Mouse (Mus musculus) limb, embryonic 14.5 days (tissue): ENCODE data around the gene Hdac5. TPM values are rescaled to one million over a fixed set of nuclear protein-coding genes. Genes with fewer than 3 reads are reported as not detected.

ENCODE experiments used
- ATAC-seq: fragments of 200-750 bp; cut with Nextera tagmentation; 2 replicates; pipeline ENCODE4 v1.8.0; 2017; ENCODE audit warnings: low read depth, moderate number of reproducible peaks, moderate TSS enrichment; ENCODE audit not compliant: low FRiP score
- DNase-seq: peaks from one replicate; pipeline ENCODE4 v3.0.0-alpha.2; 2015; ENCODE audit warnings: low spot score
- H3K27ac ChIP-seq: fragments of 300-500 bp; sonication (generic); replicated peaks from 2 replicates; pipeline ENCODE4 v1.5.1; 2014; ENCODE audit warnings: low read depth, mild to moderate bottlenecking, low read length, moderate library complexity, mixed read lengths
- H3K27me3 ChIP-seq: fragments of 300-500 bp; sonication (generic); 2 replicates; pipeline ENCODE4 v1.6.1; 2014; ENCODE audit warnings: low read length, mixed read lengths; ENCODE audit not compliant: control insufficient read depth, insufficient read depth
- H3K36me3 ChIP-seq: fragments of 300-500 bp; sonication (generic); 2 replicates; pipeline ENCODE4 v1.6.1; 2014; ENCODE audit warnings: mild to moderate bottlenecking, low read length, moderate library complexity, mixed read lengths; ENCODE audit not compliant: control insufficient read depth, insufficient read depth
- H3K4me1 ChIP-seq: fragments of 300-500 bp; sonication (generic); 2 replicates; pipeline ENCODE4 v1.6.1; 2014; ENCODE audit warnings: antibody characterized with exemption, low read length, mixed read lengths; ENCODE audit not compliant: control insufficient read depth, insufficient read depth
- H3K4me2 ChIP-seq: fragments of 300-500 bp; sonication (generic); replicated peaks from 2 replicates; pipeline ENCODE4 v1.6.1; 2014; ENCODE audit warnings: low read depth, mild to moderate bottlenecking, low read length, moderate library complexity; ENCODE audit not compliant: severe bottlenecking
- H3K4me3 ChIP-seq: fragments of 300-500 bp; sonication (generic); replicated peaks from 2 replicates; pipeline ENCODE4 v1.5.1; 2014; ENCODE audit warnings: low read length
- H3K9ac ChIP-seq: fragments of 300-500 bp; sonication (generic); 2 replicates; pipeline ENCODE4 v1.6.1; 2014; ENCODE audit warnings: mild to moderate bottlenecking, low read depth, low read length, moderate library complexity; ENCODE audit not compliant: severe bottlenecking
- H3K9me3 ChIP-seq: fragments of 300-500 bp; sonication (generic); 2 replicates; pipeline ENCODE4 v1.6.1; 2016; ENCODE audit warnings: low read length; ENCODE audit not compliant: control insufficient read depth
- POLR2A ChIP-seq: fragments of 200-500 bp; IDR thresholded peaks from 2 replicates; pipeline ENCODE4 v1.8.0; 2012; ENCODE audit warnings: inconsistent platforms, mild to moderate bottlenecking, moderate library complexity, borderline replicate concordance; ENCODE audit not compliant: insufficient read depth, insufficient read length; ENCODE audit errors: extremely low read depth
- WGBS: fragments of 180-500 bp; shearing (Covaris S2); extraction: QIAGEN DNeasy Blood & Tissue Kit; methylation state at CpG from one replicate; pipeline ENCODE4 v1.1.7; 2014; 5-methylcytosine and 5-hydroxymethylcytosine counted together
- microRNA-seq: library from miRNA; unstranded; fragments of <30 nt; microRNA quantifications from one replicate; pipeline ENCODE4, GENCODE M21; 2016
- polyA plus RNA-seq, 2 experiments: library from polyadenylated mRNA; depleted of rRNA in 1 of 2; stranded (reverse) in 1 of 2; unstranded in 1 of 2; fragments of >200 nt; fragmentation: Nextera tagmentation in 1 of 2; extraction: Ambion mirVana in 1 of 2; gene quantifications; 2 replicates each; pipeline versions ENCODE4 v1.2.1 to v1.2.3; 2012 to 2014

Hdac5 gene
- polyA plus RNA-seq, 2 experiments = 46.7 to 86.2 TPM

- peaks cover 12% of the 10 kb centered on the region for H3K4me1 ChIP-seq
- no peak for TF ChIP-seq POLR2A
- H3K4me2 ChIP-seq = no peak overlapping the region
- no peaks in the 10 kb centered on the region for H3K9me3 ChIP-seq
- DNase-seq = no peak
- H3K36me3 ChIP-seq = no peaks in the 10 kb centered on the region
- H3K27me3 ChIP-seq = peaks cover 58% of the 10 kb centered on the region
- no peak overlapping the region for H3K9ac ChIP-seq
- 10% methylated on average over 17 of the region's 17 CpGs for WGBS
- no peak for ATAC-seq
- H3K4me3 ChIP-seq = no peak overlapping the region
- no peak overlapping the region for H3K27ac ChIP-seq
Observed at GRCm38 (mm10) chr11:102146531-102146930, 83.4 kb downstream of the Hdac5 start.

GRCm38 (mm10) chr11:102146005-102146404 is 84.0 kb downstream of the Hdac5 start:
- no peak for TF ChIP-seq POLR2A
- Histone ChIP-seq H3K4me3 (peak overlapping the region; percentile 31), H3K9ac (no peak overlapping the region), H3K9me3 (no peaks in the 10 kb centered on the region), H3K4me2 (peak overlapping the region; percentile 48; the same call in 1 of the 2 replicates), H3K27ac (no peak overlapping the region), H3K27me3 (peaks cover 58% of the 10 kb centered on the region), H3K36me3 (no peaks in the 10 kb centered on the region), H3K4me1 (peaks cover 12% of the 10 kb centered on the region)
- DNase-seq (no peak), ATAC-seq (no peak)
- 3% methylated on average over 16 of the region's 16 CpGs for WGBS

DNA sequence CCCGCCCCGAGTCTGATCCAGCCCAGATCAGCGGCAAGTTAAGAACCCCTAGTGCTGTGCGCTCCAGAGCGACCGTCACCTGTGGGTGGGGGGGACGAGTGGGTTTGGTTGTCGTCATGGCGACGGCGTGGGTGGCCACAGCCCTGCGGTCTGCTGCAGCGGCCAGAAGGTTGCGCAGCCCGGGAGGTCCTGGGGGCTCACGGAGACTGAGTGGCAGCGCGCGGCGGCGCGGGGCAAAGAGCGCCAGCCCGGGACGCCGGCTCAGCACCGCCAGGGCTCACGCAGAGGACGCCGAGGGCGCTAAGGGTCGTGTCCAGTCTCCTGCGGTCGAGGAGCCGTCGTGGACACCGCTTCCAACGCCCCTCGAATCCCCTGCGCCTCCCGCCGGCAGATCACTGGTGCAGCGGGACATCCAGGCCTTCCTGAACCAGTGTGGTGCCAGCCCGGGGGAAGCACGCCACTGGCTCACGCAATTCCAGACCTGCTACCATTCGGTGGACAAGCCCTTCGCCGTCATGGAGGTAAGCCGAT is 84.4 kb downstream of the Hdac5 start, which contains the start of gene Nags:
Nags (plus strand) TSS at position 43 of the 531 bp plus-strand sequence.
- Histone ChIP-seq H3K9me3 (no peaks in the 10 kb centered on the region), H3K4me1 (peaks cover 12% of the 10 kb centered on the region), H3K4me2 (peak within 1 kb of the TSS; percentile 48), H3K27me3 (peaks cover 58% of the 10 kb centered on the region), H3K4me3 (peak within 1 kb of the TSS; percentile 31), H3K36me3 (no peaks in the 10 kb centered on the region), H3K9ac (peak within 1 kb of the TSS; percentile 44; the same call in 1 of the 2 replicates), H3K27ac (no peak within 1 kb of the TSS)
- no peak for DNase-seq
- 0 out of 2 replicates have a peak, but pooled peaks have one; percentile 17 for ATAC-seq
- TF ChIP-seq POLR2A = no peak
- under 1% methylated on average over 45 of the region's 50 CpGs for WGBS

DNA sequence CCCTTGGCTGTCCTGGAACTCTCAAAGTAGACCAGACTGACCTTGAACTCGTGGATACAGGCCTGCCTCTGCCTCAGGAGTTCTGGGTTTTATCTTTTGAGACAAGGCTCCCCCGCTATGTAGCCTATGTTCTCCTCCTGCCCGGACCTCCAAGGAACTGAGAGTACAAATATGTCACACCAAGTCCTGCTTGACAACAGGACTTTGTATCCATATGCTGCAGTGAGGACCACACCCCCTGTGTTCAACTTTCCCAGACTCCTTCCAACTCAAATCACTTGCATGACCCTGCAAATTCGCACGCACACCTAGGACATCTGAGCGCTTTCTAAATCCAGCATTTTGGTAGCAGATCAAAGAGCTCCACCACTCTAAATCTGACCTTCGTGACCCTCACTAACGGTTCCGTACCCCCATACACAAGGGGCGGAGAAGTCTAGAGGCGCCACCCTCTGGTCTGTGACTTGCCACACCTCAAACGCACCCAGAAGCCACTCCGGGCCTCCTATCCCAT is 85.0 kb downstream of the Hdac5 start:
- H3K36me3 ChIP-seq = no peaks in the 10 kb centered on the region
- H3K4me2 ChIP-seq = peak overlapping the region; percentile 48
- H3K4me3 ChIP-seq = peak overlapping the region; percentile 31
- DNase-seq (no peak), ATAC-seq (no peak)
- H3K9me3 ChIP-seq = no peaks in the 10 kb centered on the region
- H3K4me1 ChIP-seq = peaks cover 12% of the 10 kb centered on the region
- TF ChIP-seq POLR2A = no peak
- WGBS = 20% methylated on average over 13 of the region's 13 CpGs
- peak overlapping the region; percentile 44; the same call in 1 of the 2 replicates for H3K9ac ChIP-seq
- H3K27me3 ChIP-seq = peaks cover 58% of the 10 kb centered on the region
- no peak overlapping the region for H3K27ac ChIP-seq

Small RNA genes within 50 kb of the gene (microRNA-seq; reads per million reads assigned to microRNA genes)
- gene Mir8101 = 0.92 reads per million

Other genes with a start within 250 kb of the Hdac5 start
- gene Cfap97d1, start 245.9 kb downstream of the Hdac5 start, polyA plus RNA-seq (2012; rRNA removed) = not detected in 2 replicates
- not detected in 2 replicates for gene Cfap97d1, start 245.9 kb downstream of the Hdac5 start, polyA plus RNA-seq (2014; fragmentation: Nextera tagmentation; extraction: Ambion mirVana)
- gene Dusp3, start 243.2 kb downstream of the Hdac5 start, polyA plus RNA-seq (2012; rRNA removed) = 20.1 and 21.1 TPM in 2 replicates
- 23.4 and 23.6 TPM in 2 replicates for gene Dusp3, start 243.2 kb downstream of the Hdac5 start, polyA plus RNA-seq (2014; fragmentation: Nextera tagmentation; extraction: Ambion mirVana)
- gene Mpp3, start 201.7 kb downstream of the Hdac5 start, polyA plus RNA-seq (2012; rRNA removed) = 15.7 and 17.8 TPM in 2 replicates
- gene Mpp3, start 201.7 kb downstream of the Hdac5 start, polyA plus RNA-seq (2014; fragmentation: Nextera tagmentation; extraction: Ambion mirVana) = 4.9 and 5.2 TPM in 2 replicates
- 1.0 and 2.1 TPM in 2 replicates for gene Cd300lg, start 188.7 kb downstream of the Hdac5 start, polyA plus RNA-seq (2012; rRNA removed)
- 0.81 and 0.87 TPM in 2 replicates for gene Cd300lg, start 188.7 kb downstream of the Hdac5 start, polyA plus RNA-seq (2014; fragmentation: Nextera tagmentation; extraction: Ambion mirVana)
- 20.5 and 26.7 TPM in 2 replicates for gene Mpp2, start 141.7 kb downstream of the Hdac5 start, polyA plus RNA-seq (2012; rRNA removed)
- gene Mpp2, start 141.7 kb downstream of the Hdac5 start, polyA plus RNA-seq (2014; fragmentation: Nextera tagmentation; extraction: Ambion mirVana) = 6.6 and 10.2 TPM in 2 replicates
- gene Ppy, start 128.8 kb downstream of the Hdac5 start, polyA plus RNA-seq (2012; rRNA removed) = not detected in 2 replicates
- gene Ppy, start 128.8 kb downstream of the Hdac5 start, polyA plus RNA-seq (2014; fragmentation: Nextera tagmentation; extraction: Ambion mirVana) = not detected in 2 replicates
- not detected in 2 replicates for gene Pyy, start 122.3 kb downstream of the Hdac5 start, polyA plus RNA-seq (2012; rRNA removed)
- not detected in 2 replicates for gene Pyy, start 122.3 kb downstream of the Hdac5 start, polyA plus RNA-seq (2014; fragmentation: Nextera tagmentation; extraction: Ambion mirVana)
- 0.06 and 0.09 TPM in 2 replicates for gene Nags, start 84.7 kb downstream of the Hdac5 start, polyA plus RNA-seq (2012; rRNA removed)
- not detected in 2 replicates for gene Nags, start 84.7 kb downstream of the Hdac5 start, polyA plus RNA-seq (2014; fragmentation: Nextera tagmentation; extraction: Ambion mirVana)
- gene Tmem101, start 73.8 kb downstream of the Hdac5 start, polyA plus RNA-seq (2012; rRNA removed) = 37.1 and 47.9 TPM in 2 replicates
- 29.7 and 34.5 TPM in 2 replicates for gene Tmem101, start 73.8 kb downstream of the Hdac5 start, polyA plus RNA-seq (2014; fragmentation: Nextera tagmentation; extraction: Ambion mirVana)
- 38.5 and 40.0 TPM in 2 replicates for gene Lsm12, start 44.9 kb downstream of the Hdac5 start, polyA plus RNA-seq (2012; rRNA removed)
- gene Lsm12, start 44.9 kb downstream of the Hdac5 start, polyA plus RNA-seq (2014; fragmentation: Nextera tagmentation; extraction: Ambion mirVana) = 83.8 and 86.0 TPM in 2 replicates
- 42.7 and 60.4 TPM in 2 replicates for gene G6pc3, start 40.5 kb downstream of the Hdac5 start, polyA plus RNA-seq (2012; rRNA removed)
- 27.6 and 33.7 TPM in 2 replicates for gene G6pc3, start 40.5 kb downstream of the Hdac5 start, polyA plus RNA-seq (2014; fragmentation: Nextera tagmentation; extraction: Ambion mirVana)
- 14.2 and 15.4 TPM in 2 replicates for gene BC030867, start 18.7 kb upstream of the Hdac5 start, polyA plus RNA-seq (2012; rRNA removed)
- gene BC030867, start 18.7 kb upstream of the Hdac5 start, polyA plus RNA-seq (2014; fragmentation: Nextera tagmentation; extraction: Ambion mirVana) = 11.8 and 11.9 TPM in 2 replicates
- 2.2 and 2.8 TPM in 2 replicates for gene Asb16, start 38.6 kb upstream of the Hdac5 start, polyA plus RNA-seq (2012; rRNA removed)
- 0.25 and 0.48 TPM in 2 replicates for gene Asb16, start 38.6 kb upstream of the Hdac5 start, polyA plus RNA-seq (2014; fragmentation: Nextera tagmentation; extraction: Ambion mirVana)
- 59.9 and 68.6 TPM in 2 replicates for gene Tmub2, start 54.8 kb upstream of the Hdac5 start, polyA plus RNA-seq (2012; rRNA removed)
- gene Tmub2, start 54.8 kb upstream of the Hdac5 start, polyA plus RNA-seq (2014; fragmentation: Nextera tagmentation; extraction: Ambion mirVana) = 52.6 and 53.5 TPM in 2 replicates
- gene Atxn7l3, start 66.5 kb upstream of the Hdac5 start, polyA plus RNA-seq (2012; rRNA removed) = 72.1 and 84.0 TPM in 2 replicates
- 21.0 and 23.1 TPM in 2 replicates for gene Atxn7l3, start 66.5 kb upstream of the Hdac5 start, polyA plus RNA-seq (2014; fragmentation: Nextera tagmentation; extraction: Ambion mirVana)
- 61.0 and 81.3 TPM in 2 replicates for gene Ubtf, start 89.6 kb upstream of the Hdac5 start, polyA plus RNA-seq (2012; rRNA removed)
- gene Ubtf, start 89.6 kb upstream of the Hdac5 start, polyA plus RNA-seq (2014; fragmentation: Nextera tagmentation; extraction: Ambion mirVana) = 79.7 and 89.4 TPM in 2 replicates
- gene Slc4a1, start 136.0 kb upstream of the Hdac5 start, polyA plus RNA-seq (2012; rRNA removed) = 3.5 and 4.3 TPM in 2 replicates
- gene Slc4a1, start 136.0 kb upstream of the Hdac5 start, polyA plus RNA-seq (2014; fragmentation: Nextera tagmentation; extraction: Ambion mirVana) = 2.8 and 6.6 TPM in 2 replicates
- gene Rundc3a, start 163.2 kb upstream of the Hdac5 start, polyA plus RNA-seq (2012; rRNA removed) = 2.9 and 3.2 TPM in 2 replicates
- 1.0 and 1.1 TPM in 2 replicates for gene Rundc3a, start 163.2 kb upstream of the Hdac5 start, polyA plus RNA-seq (2014; fragmentation: Nextera tagmentation; extraction: Ambion mirVana)
- gene Slc25a39, start 177.8 kb upstream of the Hdac5 start, polyA plus RNA-seq (2012; rRNA removed) = 120 and 181 TPM in 2 replicates
- gene Slc25a39, start 177.8 kb upstream of the Hdac5 start, polyA plus RNA-seq (2014; fragmentation: Nextera tagmentation; extraction: Ambion mirVana) = 179 and 195 TPM in 2 replicates
- gene Grn, start 200.1 kb upstream of the Hdac5 start, polyA plus RNA-seq (2012; rRNA removed) = 120 and 135 TPM in 2 replicates
- gene Grn, start 200.1 kb upstream of the Hdac5 start, polyA plus RNA-seq (2014; fragmentation: Nextera tagmentation; extraction: Ambion mirVana) = 118 and 133 TPM in 2 replicates
- gene Fam171a2, start 217.5 kb upstream of the Hdac5 start, polyA plus RNA-seq (2012; rRNA removed) = 56.8 and 85.1 TPM in 2 replicates
- gene Fam171a2, start 217.5 kb upstream of the Hdac5 start, polyA plus RNA-seq (2014; fragmentation: Nextera tagmentation; extraction: Ambion mirVana) = 8.9 and 10.0 TPM in 2 replicates
- 7.0 and 7.3 TPM in 2 replicates for gene Itga2b, start 240.0 kb upstream of the Hdac5 start, polyA plus RNA-seq (2012; rRNA removed)
- 3.5 and 5.0 TPM in 2 replicates for gene Itga2b, start 240.0 kb upstream of the Hdac5 start, polyA plus RNA-seq (2014; fragmentation: Nextera tagmentation; extraction: Ambion mirVana)